Mouse (Mus musculus) embryonic facial prominence, embryonic 14.5 days (tissue): ENCODE results near the gene Gpr107. TPM values are rescaled to one million over a fixed set of nuclear protein-coding genes. Genes with fewer than 3 reads are reported as not detected.

Experiments
- ATAC-seq: fragments of 200-750 bp; cut with Nextera tagmentation; 2 replicates; pipeline ENCODE4 v1.8.0; 2017; ENCODE audit warnings: low read depth, moderate number of reproducible peaks, moderate TSS enrichment
- DNase-seq: peaks from one replicate; pipeline ENCODE4 v3.0.0-alpha.2; 2015; ENCODE audit warnings: low spot score
- H3K27ac ChIP-seq: fragments of 300-500 bp; sonication (generic); replicated peaks from 2 replicates; pipeline ENCODE4 v1.5.1; 2014; ENCODE audit warnings: low read depth, mild to moderate bottlenecking, low read length, moderate library complexity
- H3K27me3 ChIP-seq: fragments of 300-500 bp; sonication (generic); replicated peaks from 2 replicates; pipeline ENCODE4 v1.6.1; 2014; ENCODE audit warnings: low read length; ENCODE audit not compliant: control insufficient read depth, insufficient read depth
- H3K36me3 ChIP-seq: fragments of 300-500 bp; sonication (generic); 2 replicates; pipeline ENCODE4 v1.6.1; 2014; ENCODE audit warnings: low read length, mixed read lengths; ENCODE audit not compliant: control insufficient read depth, insufficient read depth
- H3K4me1 ChIP-seq: fragments of 300-500 bp; sonication (generic); 2 replicates; pipeline ENCODE4 v1.6.1; 2014; ENCODE audit warnings: antibody characterized with exemption, low read length; ENCODE audit not compliant: control insufficient read depth, insufficient read depth
- H3K4me2 ChIP-seq: fragments of 300-500 bp; sonication (generic); 2 replicates; pipeline ENCODE4 v1.6.1; 2014; ENCODE audit warnings: low read depth, mild to moderate bottlenecking, low read length, moderate library complexity, mixed read lengths
- H3K4me3 ChIP-seq: fragments of 300-500 bp; sonication (generic); 2 replicates; pipeline ENCODE4 v1.5.1; 2014; ENCODE audit warnings: low read depth, mild to moderate bottlenecking, low read length
- H3K9ac ChIP-seq: fragments of 300-500 bp; sonication (generic); 2 replicates; pipeline ENCODE4 v1.6.1; 2014; ENCODE audit warnings: low read depth, mild to moderate bottlenecking, low read length, moderate library complexity, mixed read lengths
- H3K9me3 ChIP-seq: fragments of 300-500 bp; sonication (generic); 2 replicates; pipeline ENCODE4 v1.6.1; 2016; ENCODE audit warnings: low read length; ENCODE audit not compliant: control insufficient read depth
- WGBS: fragments of 180-500 bp; shearing (Covaris S2); extraction: QIAGEN DNeasy Blood & Tissue Kit; methylation state at CpG from one replicate; pipeline ENCODE4 v1.1.7; 2014; 5-methylcytosine and 5-hydroxymethylcytosine counted together
- polyA plus RNA-seq: library from polyadenylated mRNA; unstranded; fragments of >200 nt; fragmentation: Nextera tagmentation; extraction: Ambion mirVana; gene quantifications from 2 replicates; pipeline ENCODE4 v1.2.1, GENCODE M21; 2014

Gpr107 gene
- polyA plus RNA-seq, 1 experiment from 2014 or later: 27.4 TPM

- ATAC-seq (no peak), DNase-seq (no peak)
- Histone ChIP-seq H3K4me2 (no peak overlapping the region), H3K9ac (no peak overlapping the region), H3K4me1 (no peaks in the 10 kb centered on the region), H3K27ac (no peak overlapping the region), H3K36me3 (peaks cover 83% of the 10 kb centered on the region), H3K4me3 (no peak overlapping the region), H3K27me3 (no peaks in the 10 kb centered on the region), H3K9me3 (no peaks in the 10 kb centered on the region)
- 88% methylated on average over 3 of the region's 3 CpGs for WGBS
Measured at GRCm38 (mm10) chr2:31189654-31190053, 37.5 kb downstream of the Gpr107 start.

DNA sequence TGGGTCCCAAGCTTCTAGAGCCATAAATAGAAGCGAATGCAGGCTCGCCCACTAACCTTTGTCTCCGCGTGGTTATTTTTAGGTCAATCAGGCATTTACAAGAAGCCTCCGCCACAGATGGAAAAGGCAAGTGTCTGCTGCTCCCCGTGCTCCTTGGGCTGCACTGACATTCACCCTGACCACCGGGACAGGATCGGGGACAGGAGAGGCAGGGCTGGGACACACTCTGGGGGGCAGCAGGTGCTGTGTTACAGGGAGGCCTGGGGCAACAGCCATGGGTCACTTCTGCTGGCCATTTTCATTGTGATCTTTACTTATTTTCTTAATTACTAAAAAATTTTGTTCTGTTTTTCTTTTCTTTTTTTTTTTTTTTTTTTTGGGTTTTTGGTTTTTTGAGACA is 39.6 kb downstream of the Gpr107 start:
- no peaks in the 10 kb centered on the region for H3K9me3 ChIP-seq
- 79% methylated on average over 8 of the region's 8 CpGs for WGBS
- DNase-seq (peak; percentile 26), ATAC-seq (no peak)
- H3K36me3 ChIP-seq: peaks cover 81% of the 10 kb centered on the region
- no peaks in the 10 kb centered on the region for H3K27me3 ChIP-seq
- H3K4me2 ChIP-seq: no peak overlapping the region
- no peak overlapping the region for H3K9ac ChIP-seq
- H3K27ac ChIP-seq: no peak overlapping the region
- H3K4me1 ChIP-seq: no peaks in the 10 kb centered on the region
- no peak overlapping the region for H3K4me3 ChIP-seq

- no peak overlapping the region for H3K9ac ChIP-seq
- no peaks in the 10 kb centered on the region for H3K4me1 ChIP-seq
- no peak overlapping the region for H3K4me2 ChIP-seq
- no peak overlapping the region for H3K4me3 ChIP-seq
- peaks cover 72% of the 10 kb centered on the region for H3K36me3 ChIP-seq
- no peaks in the 10 kb centered on the region for H3K9me3 ChIP-seq
- ATAC-seq (0 out of 2 replicates have a peak, but pooled peaks have one; percentile 60), DNase-seq (peak; percentile 71)
- 70% methylated on average over 7 of the region's 7 CpGs for WGBS
- no peak overlapping the region for H3K27ac ChIP-seq
- H3K27me3 ChIP-seq: no peaks in the 10 kb centered on the region
Measured at GRCm38 (mm10) chr2:31194356-31195021, 42.4 kb downstream of the Gpr107 start.

GRCm38 (mm10) chr2:31198621-31199020 is 46.5 kb downstream of the Gpr107 start:
- Histone ChIP-seq H3K36me3 (peaks cover 42% of the 10 kb centered on the region; the same call in 1 of the 2 replicates), H3K4me2 (no peak overlapping the region), H3K4me3 (no peak overlapping the region), H3K9me3 (no peaks in the 10 kb centered on the region), H3K27ac (no peak overlapping the region), H3K27me3 (no peaks in the 10 kb centered on the region), H3K9ac (no peak overlapping the region), H3K4me1 (peaks cover 3% of the 10 kb centered on the region; the same call in 1 of the 2 replicates)
- no peak for DNase-seq
- WGBS: 94% methylated on average over 4 of the region's 4 CpGs
- ATAC-seq: no peak

DNA sequence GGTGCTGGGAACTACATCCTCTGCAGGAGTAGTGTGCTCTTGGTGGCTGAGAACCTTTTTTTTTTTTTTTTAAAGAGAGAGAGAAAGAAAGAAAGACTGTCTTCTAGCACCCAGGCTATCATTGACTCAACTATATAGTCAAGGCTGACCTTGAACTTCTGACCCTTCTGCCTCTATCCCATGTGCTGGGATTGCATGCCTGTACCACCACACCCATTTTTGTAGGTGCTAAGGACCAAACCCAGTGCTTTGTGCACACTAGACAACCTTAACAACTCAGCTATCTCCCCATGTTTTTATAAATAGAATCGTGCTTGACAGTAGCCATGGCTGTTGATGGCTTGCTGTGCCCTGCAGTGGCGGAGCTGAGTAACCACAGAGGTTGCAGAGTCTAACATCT is 47.9 kb downstream of the Gpr107 start:
- no peak for DNase-seq
- no peak overlapping the region for H3K4me2 ChIP-seq
- H3K36me3 ChIP-seq: peaks cover 46% of the 10 kb centered on the region; the same call in 1 of the 2 replicates
- H3K9me3 ChIP-seq: no peaks in the 10 kb centered on the region
- no peak overlapping the region for H3K4me3 ChIP-seq
- no peak overlapping the region for H3K27ac ChIP-seq
- 92% methylated on average over 2 of the region's 2 CpGs for WGBS
- no peak for ATAC-seq
- H3K4me1 ChIP-seq: peaks cover 3% of the 10 kb centered on the region; the same call in 1 of the 2 replicates
- no peaks in the 10 kb centered on the region for H3K27me3 ChIP-seq
- no peak overlapping the region for H3K9ac ChIP-seq

DNA sequence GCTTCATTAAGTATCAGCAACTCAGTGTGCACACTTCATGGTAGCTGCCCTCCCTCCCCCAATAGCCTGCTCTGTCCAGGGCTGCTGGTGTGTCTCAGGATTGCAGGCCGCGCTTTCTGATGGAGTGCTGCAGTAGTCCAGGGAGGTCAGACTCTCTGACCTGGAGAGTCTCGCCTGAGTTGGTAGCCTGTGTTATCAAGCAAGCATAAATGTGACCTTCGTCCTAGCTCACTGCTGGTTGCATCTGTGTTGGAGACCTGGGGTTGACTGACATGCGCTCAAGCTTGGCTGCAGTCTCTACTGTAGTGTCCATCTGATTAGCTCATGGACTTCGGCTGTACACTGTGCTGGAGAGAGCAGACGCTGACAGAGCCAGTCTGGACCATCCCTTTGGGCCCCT is 49.7 kb downstream of the Gpr107 start:
- Histone ChIP-seq H3K9ac (no peak overlapping the region; the same call in 1 of the 2 replicates), H3K27ac (no peak overlapping the region), H3K36me3 (peaks cover 30% of the 10 kb centered on the region; the same call in 1 of the 2 replicates), H3K4me3 (no peak overlapping the region), H3K27me3 (no peaks in the 10 kb centered on the region), H3K9me3 (no peaks in the 10 kb centered on the region), H3K4me2 (no peak overlapping the region), H3K4me1 (peaks cover 3% of the 10 kb centered on the region; the same call in 1 of the 2 replicates)
- DNase-seq (no peak), ATAC-seq (no peak; the same call in 1 of the 2 replicates)
- 61% methylated on average over 7 of the region's 7 CpGs for WGBS

- Histone ChIP-seq H3K9ac (no peak overlapping the region), H3K9me3 (no peaks in the 10 kb centered on the region), H3K4me2 (no peak overlapping the region), H3K27me3 (no peaks in the 10 kb centered on the region), H3K27ac (no peak overlapping the region), H3K4me3 (no peak overlapping the region), H3K36me3 (peaks cover 27% of the 10 kb centered on the region; the same call in 1 of the 2 replicates), H3K4me1 (peaks cover 3% of the 10 kb centered on the region; the same call in 1 of the 2 replicates)
- no peak for DNase-seq
- WGBS: 23% methylated on average over 3 of the region's 3 CpGs
- no peak for ATAC-seq
Measured at GRCm38 (mm10) chr2:31202357-31202756, 50.2 kb downstream of the Gpr107 start.

GRCm38 (mm10) chr2:31202956-31203355 is 50.8 kb downstream of the Gpr107 start:
- no peak overlapping the region for H3K4me3 ChIP-seq
- no peak for DNase-seq
- no peak for ATAC-seq
- H3K9me3 ChIP-seq: no peaks in the 10 kb centered on the region
- H3K27me3 ChIP-seq: no peaks in the 10 kb centered on the region
- no peak overlapping the region for H3K27ac ChIP-seq
- H3K4me2 ChIP-seq: no peak overlapping the region
- WGBS: 78% methylated on average over 4 of the region's 4 CpGs
- peaks cover 3% of the 10 kb centered on the region; the same call in 1 of the 2 replicates for H3K4me1 ChIP-seq
- peaks cover 27% of the 10 kb centered on the region; the same call in 1 of the 2 replicates for H3K36me3 ChIP-seq
- no peak overlapping the region for H3K9ac ChIP-seq

GRCm38 (mm10) chr2:31204677-31205076 is 52.6 kb downstream of the Gpr107 start:
- whole genome bisulfite sequencing: 96% methylated on average over 5 of the region's 5 CpGs
- H3K9ac ChIP-seq: no peak overlapping the region
- no peak for DNase-seq

More at GRCm38 (mm10) chr2:31204677-31205076, 52.6 kb downstream of the Gpr107 start:
- Histone ChIP-seq H3K27ac (no peak overlapping the region), H3K4me3 (no peak overlapping the region), H3K9me3 (no peaks in the 10 kb centered on the region), H3K36me3 (peaks cover 35% of the 10 kb centered on the region), H3K27me3 (no peaks in the 10 kb centered on the region), H3K4me2 (no peak overlapping the region), H3K4me1 (peaks cover 3% of the 10 kb centered on the region; the same call in 1 of the 2 replicates)
- ATAC-seq: no peak
